Mouse (Mus musculus) WW6 (cell line): ENCODE results near the gene Neo1.

Experiments
- DNase-seq: peaks from one replicate; pipeline ENCODE4 v3.0.0-alpha.2; 2013; ENCODE audit warnings: low read depth, low spot score

The Neo1 gene

DNA sequence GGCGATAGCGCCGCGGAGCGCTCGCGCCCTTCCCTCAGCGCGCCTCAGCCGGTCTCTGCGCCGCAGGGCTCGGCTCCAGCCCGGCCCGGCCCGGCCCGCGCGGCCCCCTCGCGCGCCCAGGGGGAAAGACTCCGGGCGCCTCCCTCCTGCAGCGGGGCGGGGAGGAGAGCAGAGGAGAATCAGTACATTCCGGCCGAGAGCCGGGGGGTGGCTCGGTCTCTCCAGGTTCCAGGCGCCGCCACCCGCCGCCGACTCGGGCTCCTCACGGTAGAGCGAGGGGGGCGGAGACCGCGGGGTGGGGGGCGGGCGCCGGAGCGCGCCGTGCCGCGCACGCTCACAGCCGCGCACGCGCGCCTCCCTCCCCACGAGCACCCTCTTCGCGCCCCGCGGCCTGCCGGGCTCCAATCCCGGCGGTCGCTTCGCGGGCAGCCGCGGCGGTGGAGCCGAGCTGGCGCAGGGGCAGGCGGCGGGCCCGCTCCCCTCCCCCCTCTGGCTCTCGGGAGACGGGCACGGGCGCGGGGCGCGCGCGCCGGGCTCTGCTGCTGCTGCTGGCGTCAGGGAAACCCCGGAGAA lies at the start of gene Neo1:
Gene Neo1 (minus strand): TSS at position 283 of the 573 bp plus-strand sequence.
- peak; percentile 69 for DNase-seq

DNA sequence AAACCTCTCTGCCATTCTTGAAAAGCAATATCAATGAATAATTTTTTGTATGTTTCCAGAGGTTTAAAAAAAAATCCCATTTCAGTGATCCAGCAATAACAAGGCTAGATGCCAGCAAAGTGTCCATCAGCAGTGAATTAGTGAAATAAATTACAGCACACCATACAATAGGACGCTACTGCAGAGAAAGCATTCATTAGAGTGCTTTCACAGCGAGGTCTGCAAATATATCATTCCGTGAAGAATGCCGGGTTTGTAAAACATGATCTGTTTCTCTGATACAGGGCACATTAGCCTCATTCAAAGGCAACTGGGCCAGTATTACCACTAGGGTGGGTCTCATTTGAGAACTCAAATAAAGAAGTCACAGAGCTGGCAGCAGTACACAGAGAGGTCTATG lies 39.4 kb upstream of the Neo1 start:
- DNase-seq: no peak

DNA sequence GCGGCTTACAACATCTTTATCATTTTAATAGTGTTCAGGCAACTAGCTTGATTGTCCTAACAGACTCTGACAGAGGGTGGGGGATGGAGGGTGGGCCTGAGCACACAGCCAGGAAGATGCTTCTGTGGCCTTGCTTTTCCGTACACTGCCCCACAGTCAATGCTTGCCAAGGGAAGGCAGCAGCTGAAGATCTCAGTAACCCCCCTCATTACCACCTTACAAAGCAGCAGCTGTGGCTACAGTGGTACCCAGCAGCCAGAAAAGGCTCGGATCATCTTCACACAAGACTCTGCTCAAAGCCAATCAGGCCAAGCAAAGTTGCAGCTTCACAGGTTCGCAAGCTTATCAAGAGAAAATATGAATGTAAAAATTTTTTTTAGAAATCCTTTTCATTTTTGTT lies 37.6 kb upstream of the Neo1 start:
- DNase-seq: no peak

DNA sequence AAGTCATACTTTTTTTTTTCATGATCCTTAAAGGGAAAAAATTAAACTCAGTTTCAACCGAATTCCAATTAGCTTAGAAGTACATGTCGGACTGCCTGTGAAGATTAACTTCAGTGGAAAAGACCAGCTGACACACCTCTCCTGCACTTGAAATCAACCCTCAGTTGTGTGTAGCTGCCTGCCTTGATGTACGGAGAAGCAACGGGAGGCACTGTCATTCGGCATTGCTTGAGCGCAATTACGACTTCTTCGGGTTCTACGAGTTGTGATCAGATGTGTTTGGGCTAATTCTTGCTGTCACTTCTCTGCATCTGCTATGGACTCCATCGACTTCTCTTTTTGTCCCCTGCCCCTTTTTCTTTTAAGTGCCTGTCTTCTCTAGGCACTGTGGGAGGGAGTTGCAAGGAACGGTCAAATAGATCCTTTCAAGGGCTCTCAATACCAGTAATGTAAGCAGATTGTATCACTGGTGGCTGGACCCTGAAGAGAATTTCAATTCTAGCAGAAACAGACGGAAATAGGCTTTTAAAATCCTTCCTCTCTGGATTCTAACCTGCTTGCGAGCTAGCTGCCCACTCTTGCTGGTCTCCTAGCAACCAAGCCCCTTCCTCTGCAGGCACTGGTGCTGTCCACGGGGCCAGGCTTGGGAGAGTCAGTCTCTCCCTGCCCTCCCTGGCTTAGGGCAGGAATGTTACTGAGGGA lies 36.0 kb upstream of the Neo1 start:
- no peak for DNase-seq

DNA sequence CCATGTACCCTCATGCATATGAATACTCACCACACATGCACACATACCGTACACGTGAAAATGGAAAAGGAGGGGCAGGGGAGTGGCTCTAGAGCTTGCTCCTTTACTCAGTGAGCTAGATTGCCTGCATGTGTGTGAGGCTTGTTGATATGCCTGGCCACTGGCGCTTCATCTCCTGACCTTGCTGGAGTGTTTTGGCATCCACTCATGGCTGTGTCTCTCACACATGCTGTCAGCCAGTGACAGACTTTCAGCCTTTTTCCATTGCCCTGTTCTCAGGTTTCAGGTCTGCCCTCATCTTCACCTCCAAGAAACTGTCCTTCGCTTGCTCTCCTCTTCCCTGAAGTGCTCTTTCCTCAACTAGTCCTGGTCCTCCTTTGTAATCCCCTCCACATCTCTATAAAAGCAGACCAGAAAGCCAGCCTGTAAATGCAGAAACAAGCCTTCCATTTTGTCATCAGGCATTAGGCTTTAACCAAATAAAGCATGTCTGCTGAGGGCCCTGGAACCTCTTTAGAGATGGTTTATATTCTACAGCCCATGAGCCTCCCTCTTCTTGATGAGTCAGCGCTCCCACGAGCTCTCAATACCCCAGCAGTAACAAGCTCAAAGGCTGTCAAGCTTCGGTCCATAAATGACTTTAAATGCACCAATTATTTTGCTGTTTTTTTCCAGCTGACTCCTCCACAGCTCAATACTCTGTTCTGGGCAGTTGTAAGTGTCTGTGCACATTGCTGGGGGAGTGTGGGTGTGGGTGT lies 35.2 kb upstream of the Neo1 start:
- no peak for DNase-seq

DNA sequence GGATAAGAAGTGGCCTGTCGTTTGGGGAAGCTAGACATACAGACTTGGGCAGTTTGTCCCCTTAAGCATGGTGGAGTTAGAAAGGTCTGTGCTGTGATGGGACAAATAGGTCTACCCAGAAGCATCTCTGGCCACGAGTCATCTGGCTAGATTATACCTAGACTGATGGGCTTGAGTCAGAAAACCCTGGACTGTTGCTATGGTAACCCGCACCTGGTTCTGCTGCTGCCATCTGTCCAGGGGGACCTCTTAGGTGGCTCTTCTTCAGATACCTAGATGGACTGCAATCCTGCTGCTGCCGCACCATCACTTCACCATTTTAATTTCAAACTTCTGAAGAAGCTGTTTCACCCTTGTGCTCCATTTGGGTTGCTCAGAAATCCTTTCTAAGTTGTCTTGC lies 34.0 kb upstream of the Neo1 start:
- no peak for DNase-seq

DNA sequence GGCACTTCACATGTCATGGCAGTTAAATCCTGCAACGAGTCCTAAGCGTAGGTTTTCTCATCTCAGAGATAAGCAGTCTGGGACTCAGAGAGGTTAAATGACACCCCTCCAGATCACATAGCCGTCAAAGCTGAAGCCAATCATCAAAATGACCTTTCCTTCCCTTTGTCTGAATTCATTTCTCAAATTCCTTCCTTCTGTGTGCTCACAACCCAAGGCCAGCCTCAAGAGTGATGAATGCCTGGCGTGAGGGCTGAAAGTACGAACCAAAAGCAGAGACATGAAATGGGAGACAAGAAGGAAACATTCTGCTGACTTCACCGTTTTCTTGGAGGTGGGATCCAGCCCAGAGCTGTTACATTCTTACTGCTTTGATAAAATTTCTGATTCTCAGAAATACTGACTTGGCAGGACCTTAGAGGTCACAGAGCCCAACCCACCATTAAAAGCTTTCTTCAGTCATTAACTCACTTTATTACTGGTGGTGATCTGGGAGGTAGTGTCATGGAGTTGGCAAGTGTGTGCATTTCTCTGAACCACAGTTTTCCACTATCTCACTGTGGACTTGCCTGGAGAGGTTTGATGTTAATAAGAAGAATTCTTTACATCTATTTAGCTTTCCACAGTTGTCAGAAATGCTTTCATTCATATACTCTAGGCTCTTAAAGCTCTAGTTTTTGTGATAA lies 29.5 kb upstream of the Neo1 start:
- no peak for DNase-seq

DNA sequence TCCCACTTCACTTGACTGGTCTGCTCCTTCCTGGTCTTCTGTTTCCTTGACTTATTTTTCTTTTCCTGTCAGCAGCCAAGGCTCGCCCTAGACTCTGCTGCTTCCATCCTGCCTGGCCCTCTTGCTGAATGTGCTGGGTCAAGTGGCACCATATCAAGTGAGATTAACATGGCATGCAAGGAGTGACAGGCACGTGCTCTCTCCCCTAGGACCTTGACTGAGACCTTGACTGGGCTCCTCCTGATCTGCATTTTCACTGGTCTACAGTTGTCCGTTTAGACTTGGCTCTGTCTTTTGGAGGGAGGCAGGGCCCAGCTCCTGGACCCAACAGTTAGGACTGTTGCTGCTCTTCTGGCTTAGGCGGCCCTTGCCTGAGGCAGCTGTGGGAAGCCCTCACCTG lies 26.2 kb upstream of the Neo1 start:
- DNase-seq: no peak

DNA sequence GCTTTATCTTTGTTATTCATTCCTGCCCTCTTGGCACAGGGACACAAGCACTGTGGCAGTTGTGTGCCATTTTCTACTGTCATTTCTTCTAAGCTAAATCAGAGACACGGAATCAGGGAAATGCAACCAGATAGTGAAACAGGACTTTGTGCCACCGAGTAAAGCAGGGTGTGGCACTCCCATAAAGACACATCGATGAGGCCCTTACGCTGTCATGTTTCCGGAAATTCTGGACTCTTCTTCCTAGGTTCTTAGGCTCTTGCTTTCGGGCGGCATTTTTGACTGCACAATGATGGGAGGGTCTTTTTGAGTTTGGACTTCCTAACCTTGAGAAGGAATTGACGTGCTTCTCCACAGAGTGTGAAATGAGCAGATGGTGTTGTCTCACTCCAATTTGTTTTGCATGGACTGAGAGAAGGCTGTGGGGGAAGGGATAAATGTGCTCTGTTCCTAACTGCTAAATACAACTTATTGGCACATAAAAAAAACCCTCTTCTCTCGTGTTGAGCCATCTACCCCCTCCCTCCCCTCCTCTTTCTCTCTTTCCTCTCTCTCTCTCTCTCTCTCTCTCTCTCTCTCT lies 23.9 kb upstream of the Neo1 start:
- DNase-seq: no peak

DNA sequence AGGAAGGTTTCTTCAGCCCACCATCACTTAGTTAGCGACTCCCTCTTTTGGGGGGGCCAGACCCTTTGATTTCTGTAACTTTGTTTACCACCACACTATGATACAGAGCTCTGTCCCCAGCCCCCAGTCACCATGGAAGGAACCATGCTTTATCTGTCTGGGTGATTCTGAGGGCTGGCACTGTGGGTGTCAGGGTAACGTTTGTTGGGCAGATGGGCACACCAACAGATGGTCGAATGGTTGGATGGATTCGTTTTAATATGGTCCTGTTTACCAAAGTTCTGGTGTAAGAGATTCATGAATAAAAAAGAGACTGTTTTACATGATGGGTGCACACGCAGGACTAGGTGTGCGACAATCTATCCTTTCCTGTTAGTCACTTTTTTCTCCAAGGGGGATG lies 22.9 kb upstream of the Neo1 start:
- DNase-seq: no peak

DNA sequence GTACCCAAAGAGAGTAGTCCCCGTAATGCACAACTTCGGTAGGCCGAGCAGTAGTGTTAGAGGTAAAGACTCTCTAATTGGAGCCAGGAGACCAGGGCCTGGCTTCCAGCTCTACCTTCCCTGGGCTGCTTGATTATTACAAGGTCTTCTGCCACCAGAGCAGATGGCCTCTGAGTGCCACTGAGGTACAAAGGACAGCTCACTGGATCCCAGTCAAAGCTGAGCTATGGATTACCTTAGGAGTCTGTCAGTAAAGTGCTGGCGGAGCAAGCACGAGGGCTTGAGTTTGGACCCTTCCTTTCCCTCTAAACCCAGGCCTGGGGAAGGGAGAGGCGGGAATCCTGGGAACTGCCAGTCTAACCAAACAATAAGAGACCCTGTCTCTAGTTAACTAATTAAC lies 21.8 kb upstream of the Neo1 start:
- DNase-seq: no peak

DNA sequence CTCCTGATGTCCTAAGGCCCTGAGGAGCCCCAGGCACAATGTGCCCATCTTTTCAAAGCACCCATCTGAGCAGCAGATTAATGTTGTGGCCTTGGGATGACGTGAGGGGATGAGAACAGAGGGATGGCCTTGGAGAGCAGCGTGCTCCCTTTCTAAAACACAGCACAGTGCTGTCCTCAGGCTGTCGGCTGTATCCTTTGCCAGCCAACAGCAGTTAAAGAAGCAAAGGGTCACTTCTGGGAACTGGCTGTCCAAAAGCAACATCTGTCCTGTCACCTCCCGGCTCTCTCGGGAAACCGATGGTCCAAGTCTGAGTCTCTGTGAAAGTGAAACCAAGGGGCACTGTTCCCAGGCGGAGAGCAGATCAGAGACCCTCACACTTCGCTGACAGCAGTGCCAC lies 20.0 kb upstream of the Neo1 start:
- no peak for DNase-seq

DNA sequence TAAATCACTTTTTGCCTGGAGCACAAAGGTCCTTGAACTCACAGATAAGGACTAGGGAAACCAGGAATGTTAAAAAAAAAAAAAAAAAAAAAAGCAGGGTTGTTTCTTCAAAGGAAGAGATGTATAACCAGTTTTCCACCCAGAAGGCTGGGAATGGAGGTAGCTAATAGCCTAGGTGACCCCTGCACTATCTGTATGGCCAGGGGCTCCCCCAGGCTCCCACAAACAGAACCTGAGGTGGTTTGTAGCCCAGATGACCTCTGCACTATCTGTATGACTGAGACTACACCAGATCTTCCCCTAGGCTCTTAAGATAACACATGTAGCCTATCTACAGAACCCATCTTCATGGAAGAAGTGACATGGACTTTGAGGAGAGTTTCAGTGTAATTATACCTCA lies 5.6 kb upstream of the Neo1 start:
- DNase-seq: no peak

DNA sequence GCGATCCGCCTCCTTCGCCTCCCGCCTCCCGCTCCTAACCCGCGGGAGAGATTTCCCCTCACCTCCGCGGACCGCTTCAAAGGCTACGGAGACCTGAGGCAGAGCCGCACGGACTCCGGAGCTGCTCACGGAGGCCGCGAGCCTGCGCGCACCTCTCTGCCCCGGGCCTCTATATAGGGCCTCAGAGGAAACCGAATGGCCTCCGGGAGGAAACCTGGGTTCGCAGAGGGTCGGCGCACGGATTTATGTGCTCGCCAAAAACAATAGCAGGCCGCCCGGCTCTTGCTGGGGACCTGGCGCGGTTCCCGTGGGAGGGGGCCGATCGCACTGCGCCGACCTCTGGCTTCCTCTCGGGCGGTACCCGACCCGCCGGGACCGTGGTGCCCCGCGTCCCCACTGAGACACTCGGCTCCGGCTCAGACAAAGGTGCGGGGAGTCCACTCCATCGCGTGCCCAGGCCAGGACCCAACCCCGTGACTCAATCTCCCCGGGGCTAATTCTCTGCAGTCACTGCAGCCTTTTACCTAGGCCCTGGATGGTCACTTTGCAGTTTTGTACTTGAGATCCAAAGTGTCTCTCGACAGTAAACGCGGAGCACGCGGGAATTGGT lies 596 bp upstream of the Neo1 start:
- no peak for DNase-seq

DNA sequence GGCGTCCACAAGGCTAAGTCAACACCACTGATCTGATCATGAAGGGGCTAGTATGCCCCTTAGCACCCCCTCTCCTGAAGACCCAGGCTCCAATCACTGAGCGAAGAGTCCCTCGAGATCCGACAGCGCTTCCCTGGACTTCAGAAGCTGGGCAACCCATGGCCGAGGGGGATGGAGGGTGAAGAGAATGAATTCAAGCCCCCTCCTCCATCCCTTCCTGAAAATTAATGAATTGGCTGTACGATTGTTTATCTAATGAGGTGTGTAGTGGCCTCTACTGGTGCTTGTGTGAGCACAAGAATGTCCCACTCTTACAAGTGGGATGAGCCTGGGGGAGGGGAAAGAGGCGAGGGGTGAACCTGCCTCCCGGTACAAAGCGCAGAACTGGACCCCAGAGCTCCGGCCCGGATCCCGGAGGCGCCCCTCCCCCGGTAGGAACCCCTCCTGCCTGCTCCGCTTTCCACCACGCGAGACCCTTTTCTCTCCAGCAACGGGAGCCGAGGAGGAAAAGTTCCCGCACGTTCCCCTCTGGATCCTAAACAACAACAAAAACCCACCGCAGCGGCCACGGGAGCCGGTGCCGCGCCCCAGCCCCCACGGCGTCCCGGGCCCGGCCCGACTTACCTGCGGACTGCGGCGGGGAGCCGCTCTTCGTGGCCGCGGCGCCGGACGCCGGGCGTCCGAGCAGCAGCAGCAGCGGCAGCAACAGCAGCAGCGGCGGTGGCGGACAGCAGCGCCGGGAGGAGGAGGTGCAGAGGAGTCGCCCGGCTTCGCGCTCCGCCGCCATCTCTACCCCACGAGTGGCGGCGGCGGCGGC lies 691 bp downstream of the Neo1 start:
- DNase-seq: peak; percentile 42

DNA sequence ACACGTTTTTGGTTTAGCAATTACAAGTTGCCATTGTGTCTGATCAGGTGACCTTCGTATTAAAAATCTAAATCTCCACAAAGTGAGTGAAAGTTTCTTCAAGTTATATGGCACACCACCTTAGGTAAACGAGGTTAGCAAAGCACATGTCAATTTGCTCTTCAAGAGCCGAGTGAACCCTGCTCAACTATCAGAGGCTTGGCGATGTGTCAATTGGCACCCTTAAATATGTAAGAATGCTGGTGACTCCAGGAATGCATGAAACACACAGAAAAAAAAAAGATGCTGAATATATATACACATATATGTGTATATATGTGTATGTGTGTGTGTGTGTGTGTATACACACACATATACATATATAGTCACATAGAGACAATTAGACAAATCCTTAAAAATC lies 1.4 kb downstream of the Neo1 start:
- DNase-seq: no peak

DNA sequence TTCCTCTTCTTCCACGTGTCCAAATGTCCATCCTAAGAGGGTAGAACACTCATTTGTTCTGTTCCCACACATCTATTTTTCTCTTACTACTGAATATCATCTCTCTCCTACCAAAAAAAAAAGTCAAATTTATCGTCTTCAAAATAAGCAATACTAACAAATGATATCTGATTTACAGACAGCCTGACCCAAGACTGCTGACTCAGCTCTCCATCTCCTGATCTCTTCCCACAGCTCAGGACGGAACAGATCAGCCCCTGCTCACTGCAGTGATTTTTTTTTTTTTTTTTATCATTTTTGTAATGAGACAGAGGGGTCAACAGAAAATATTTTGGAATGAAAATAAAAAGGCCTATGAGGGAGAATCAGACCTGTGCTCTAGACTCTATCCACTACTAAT lies 2.7 kb downstream of the Neo1 start:
- DNase-seq: no peak

DNA sequence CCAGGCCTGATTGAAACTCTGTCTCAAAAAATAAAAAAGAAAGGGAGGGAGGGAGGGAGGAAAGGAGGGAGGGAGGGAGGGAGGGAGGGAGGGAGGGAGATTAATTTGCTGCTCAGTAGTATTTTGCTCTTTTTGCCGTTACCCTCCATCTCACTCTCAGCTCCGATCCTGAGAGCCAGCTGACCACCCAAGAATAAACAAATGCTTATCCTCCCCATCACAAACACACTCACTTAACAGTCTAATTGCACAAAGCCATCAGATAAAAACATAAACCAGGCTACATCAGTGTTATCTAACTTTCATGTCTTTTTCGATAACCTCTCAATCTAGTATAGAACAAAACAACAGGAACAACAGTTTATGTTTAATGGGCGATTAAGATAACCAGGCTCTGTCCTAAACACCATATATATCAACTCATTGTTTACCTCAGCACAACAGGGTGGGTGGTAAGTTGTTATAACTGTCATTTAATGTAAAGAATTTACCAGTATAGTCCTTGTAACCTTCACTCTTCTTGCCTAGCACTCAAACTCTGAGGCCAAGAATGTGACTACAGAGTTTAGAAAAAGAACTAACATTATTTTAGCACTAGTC lies 11.9 kb downstream of the Neo1 start:
- no peak for DNase-seq

DNA sequence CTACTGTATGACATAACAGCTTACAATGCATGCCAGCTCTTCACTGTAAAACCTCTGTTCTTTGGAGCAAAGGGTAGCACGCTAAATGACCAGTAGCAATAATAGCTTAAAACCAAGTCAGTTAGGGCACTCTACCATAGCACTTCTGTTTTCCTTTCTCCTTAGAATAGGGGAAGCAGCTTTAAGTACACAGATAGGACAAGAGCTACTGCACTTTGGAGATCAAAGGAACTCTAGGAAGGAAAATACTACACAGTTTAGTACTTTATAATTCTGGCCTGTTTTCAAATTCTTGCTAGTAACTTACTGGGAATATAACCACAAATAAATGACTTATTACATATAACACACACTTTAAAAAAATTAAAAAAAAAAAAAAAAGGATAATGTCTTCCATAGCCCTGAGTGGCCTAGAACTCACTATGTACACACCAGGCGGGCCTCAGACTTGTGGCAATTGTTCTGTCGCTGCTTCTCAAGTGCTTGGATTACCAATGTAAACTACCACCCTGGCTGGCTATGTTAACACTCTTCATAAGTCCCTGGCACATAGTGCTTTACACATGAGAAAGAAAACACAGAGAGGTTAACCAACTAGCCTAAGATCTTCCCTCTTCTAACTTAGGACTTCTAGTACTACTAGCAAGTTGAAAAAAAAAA lies 20.1 kb downstream of the Neo1 start:
- no peak for DNase-seq

DNA sequence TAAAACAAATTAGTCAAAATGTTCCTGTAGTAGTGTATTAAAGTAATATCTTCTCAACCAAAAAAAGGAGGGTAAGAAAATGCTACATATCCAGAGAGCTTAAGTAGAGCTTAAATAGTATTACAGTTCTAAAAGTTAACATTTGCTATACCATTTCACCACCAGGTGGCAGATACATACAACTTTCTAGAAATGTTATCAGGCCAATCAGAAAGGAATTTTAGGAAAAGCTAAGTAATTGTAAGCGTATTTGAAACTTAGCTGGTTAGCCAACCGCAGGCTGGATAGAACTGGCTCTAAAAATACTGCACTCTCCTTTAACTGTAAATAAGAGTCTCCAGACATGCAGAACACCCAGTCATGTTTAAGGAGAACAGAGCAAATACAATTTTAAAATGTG lies 22.9 kb downstream of the Neo1 start:
- peak; percentile 14 for DNase-seq
